Mouse (Mus musculus) G1E-ER4 (cell line): Measurements from ENCODE around the gene Ppp2r2c. TPM values are rescaled to one million over a fixed set of nuclear protein-coding genes. Genes with fewer than 3 reads are reported as not detected.

Experiments used
- GATA1 ChIP-seq: IDR thresholded peaks from one replicate; pipeline ENCODE4 v1.8.0; 2012; ENCODE audit warnings: low read length, inconsistent platforms
- polyA plus RNA-seq: library from polyadenylated mRNA; stranded (reverse); fragments of >175 nt; gene quantifications from 2 replicates; pipeline ENCODE4 v1.2.3, GENCODE M21; 2012

Ppp2r2c gene
- polyA plus RNA-seq, 1 experiment = 0.01 TPM

DNA sequence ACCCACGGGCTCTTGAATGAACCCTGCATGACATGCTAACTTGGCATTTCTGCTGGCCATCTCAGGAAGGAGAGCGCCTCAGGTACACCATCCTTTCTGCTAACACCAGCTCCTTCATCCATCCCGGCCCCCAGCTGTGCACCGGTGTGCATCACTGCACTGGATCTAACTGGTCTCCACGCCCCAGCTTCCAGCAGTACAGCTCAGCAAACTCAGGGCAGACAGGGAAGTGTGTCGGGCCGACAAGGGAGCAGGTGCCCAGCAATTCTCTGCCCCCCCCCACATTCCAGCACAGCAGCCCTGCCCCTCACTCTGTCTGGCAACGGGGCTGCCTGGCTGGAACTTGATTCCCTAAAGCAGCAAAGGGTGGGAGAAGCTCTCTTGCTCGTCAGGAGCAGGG is 109.5 kb downstream of the Ppp2r2c start:
- TF ChIP-seq GATA1 = no peak

DNA sequence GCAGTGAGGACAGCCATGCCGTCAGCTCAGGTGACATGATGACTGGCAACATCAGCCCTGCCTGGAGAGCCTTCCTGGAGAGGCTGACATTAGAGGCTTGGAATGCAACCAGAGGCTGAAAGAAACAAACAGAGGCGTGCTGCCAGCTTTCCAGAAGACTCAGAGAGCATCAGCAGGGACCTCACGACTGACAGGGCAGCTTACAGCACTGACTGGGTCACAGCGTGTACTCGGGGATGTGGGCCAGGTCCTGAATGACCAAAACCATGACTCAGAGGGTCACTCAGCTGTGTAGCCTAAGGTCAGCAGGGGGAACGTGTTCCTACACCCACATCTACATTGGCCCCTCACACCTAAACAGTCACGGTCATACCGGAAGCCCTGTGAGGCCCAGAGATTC is 110.7 kb downstream of the Ppp2r2c start:
- TF ChIP-seq GATA1 = no peak

DNA sequence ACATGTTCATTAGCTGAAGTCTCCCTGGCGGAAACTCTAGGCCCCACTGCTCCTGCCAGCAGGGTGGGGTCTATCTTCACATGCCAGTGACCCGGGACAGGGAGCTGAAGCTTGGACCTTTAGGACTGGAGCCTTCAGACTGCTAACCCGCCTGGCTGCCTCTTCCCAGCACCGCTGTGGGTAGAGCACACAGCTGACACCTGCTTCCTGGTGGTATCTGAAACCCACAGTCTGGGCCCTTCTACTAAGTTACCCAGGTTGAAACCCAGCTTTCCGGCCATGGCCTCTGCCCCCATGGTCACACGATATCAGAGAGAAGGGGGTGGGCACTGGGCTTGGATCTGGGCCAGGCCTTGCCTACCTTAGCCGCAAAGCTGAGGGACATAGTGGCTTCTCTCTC is 111.3 kb downstream of the Ppp2r2c start:
- TF ChIP-seq GATA1 = no peak

DNA sequence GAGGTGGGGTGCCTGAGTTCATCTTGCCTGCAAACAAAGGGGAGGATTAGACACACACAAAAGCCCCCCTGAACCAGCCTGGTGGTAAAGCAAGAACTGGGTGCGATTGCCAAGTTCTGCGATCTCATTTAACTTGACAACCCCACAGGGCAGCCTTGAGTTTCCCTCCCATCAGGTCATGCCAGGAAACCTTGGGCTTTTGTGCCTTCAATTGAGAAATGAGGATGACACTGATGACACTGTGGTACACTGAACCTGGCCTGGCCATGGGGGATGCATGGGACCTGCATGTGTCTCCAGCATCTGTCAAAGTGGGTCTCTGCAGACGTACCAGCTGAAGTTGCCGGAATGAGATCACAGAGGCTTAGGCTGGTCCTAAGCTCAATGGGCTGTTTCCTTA is 114.0 kb downstream of the Ppp2r2c start:
- TF ChIP-seq GATA1 = no peak

DNA sequence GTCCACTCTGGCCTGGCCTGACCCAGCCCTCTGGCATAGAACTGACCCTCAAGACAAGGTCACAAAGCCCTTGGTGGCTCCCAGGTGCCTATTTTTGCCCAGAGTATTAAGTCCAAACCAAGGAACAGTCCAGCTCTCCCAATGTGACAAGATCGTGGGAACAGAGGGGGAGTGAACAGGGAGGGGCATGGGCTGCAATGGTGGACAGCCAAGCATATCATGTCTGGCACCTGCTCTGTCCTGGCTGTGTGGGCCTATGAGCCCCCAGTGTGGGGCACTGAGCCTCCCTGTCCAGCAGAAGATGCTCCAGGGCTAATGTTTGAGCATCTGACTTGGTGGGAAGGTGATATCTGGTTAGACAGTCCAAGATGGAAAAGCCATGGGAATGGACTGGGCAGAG is 118.3 kb downstream of the Ppp2r2c start:
- TF ChIP-seq GATA1 = no peak

DNA sequence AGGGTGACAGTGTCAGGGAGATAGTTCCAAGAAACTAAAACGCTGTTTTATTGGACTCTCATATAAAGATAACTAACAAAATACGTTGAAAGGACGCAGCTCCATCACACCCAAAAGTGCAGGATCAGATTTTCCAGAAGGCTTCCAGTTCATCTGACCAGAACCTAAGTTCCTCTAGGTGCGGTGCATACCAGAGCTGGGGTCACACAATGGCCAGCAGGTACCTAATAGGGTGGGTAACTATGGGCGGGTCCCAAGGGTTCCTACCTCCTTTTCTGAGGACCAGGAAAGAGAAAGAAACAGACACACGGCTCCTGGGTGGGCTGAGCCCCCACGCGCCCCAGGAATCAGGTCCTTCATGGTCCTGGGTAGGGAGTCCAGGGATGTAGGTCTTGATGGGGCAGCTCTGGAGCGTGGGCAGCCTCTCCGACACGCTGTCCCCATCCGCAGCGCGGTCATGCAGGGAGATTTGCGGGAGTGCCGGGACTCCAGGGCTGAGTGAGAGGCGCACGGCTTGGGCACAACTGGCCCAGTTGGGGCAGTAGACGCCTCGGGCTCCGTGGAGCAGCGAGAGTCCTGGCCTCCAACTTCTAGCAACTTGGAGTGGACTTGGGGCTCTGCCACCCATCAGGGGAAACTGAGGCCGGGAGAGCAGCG is 119.9 kb downstream of the Ppp2r2c start:
- TF ChIP-seq GATA1 = no peak

DNA sequence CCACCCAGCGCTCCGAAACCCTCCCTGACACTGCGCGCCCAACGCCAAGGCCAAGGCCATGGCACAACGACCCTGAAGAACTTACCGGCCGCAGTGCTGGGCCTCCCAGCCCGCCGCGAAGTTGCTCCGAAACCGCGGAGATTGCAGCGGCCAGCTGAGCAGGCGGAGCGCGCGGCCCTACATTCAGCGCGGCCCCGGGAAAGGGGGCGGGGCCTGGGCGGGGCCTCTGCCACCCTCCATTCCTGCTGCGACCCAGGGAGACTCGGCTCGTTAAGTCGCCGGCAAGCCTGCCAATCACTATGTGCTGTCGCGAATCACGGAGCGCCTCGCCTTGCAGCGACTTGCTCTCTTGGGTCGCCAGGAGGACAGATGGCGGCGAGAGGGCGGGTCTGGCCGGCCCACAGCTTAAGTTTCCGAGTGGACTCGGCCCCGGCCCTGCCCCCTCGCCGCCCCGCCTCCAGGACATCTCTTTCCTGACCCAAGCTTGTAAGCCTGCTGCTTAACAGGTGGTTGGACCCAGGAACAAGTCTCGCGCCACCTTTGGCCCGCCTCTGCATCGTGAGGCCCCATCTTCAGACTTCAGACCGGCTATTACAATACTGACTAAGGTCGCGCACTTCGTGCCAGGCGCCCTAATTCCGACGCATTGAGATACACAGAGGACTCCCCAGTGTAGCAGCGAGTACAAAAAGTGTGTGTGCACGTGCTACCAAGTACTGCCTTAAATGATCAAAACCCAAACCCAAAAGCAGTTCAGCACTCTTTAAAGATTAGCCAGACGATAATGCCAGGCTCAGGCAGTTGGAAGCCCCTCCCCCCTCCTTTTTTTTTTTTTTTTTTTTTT is 120.7 kb downstream of the Ppp2r2c start, which contains the start of gene Wfs1:
Wfs1 (minus strand) TSS at position 425 of the 844 bp plus-strand sequence.
- TF ChIP-seq GATA1 = no peak

DNA sequence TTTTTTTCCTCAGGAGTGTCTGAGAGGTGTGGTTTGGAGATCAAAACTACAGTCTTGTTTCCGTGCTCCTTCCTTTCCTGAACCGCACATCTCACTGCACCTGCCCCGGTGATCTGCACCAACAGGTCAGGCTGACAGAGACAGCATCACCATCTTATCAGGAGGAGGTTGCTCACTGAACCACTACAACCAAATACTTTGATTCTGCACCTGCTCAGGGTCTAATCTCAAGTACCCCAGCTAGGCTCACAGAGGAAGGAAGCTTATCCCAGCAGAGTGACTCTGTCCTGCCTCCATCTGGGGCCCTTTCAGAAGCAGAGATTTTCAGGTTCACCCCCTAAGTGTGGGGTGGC is 121.3 kb downstream of the Ppp2r2c start:
- TF ChIP-seq GATA1 = no peak

DNA sequence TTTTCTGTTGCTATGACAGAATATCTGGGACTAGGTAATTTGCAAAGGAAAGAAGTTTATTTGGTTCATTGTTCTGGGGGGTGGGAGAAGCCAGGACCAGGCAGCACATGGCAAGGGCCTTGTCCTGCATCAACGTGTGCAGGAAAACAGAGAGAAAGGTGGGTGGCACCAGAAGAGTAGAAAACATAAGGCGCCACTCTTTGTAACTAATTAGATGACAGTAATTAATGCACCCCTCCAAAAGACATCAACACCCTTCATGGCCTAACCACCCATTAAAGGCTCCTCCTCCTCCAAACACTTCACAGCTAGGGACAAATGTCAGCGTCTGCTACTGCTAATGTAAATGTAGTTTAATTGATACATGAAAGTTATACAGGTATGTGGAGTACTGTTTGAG is 121.9 kb downstream of the Ppp2r2c start:
- TF ChIP-seq GATA1 = no peak

DNA sequence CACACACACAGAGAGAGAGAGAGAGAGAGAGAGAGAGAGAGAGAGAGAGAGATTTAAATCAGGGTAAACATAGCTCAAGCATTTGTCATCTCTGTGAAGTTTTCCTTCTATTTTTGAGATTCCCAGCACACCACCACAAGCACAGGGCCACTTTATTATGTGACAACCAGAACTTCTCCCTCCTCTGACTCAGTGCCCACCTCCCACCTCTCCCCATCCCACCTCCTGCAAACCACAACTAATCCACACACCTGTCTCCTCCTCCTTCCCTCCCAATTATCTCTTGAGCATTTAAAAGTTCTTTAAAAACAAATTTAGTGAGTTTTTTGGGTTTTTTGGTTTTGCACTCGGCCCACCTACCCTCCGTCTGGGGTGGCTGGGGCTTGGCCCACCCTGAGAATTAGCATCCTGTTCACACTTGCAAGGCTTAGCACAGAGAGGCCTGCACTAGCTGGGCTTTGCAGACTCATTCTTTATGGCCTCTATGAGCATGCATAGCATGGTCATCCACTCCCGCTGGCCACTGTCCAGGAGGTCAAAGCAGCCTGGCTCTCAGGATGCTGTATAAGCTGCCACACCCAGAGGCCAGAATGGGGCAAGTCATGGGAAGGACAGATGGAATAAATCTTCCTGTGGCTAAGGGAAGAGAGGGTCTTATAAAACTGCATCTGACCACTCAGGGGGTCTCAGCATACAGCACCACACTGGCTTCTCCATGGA is 122.5 kb downstream of the Ppp2r2c start:
- TF ChIP-seq GATA1 = no peak

DNA sequence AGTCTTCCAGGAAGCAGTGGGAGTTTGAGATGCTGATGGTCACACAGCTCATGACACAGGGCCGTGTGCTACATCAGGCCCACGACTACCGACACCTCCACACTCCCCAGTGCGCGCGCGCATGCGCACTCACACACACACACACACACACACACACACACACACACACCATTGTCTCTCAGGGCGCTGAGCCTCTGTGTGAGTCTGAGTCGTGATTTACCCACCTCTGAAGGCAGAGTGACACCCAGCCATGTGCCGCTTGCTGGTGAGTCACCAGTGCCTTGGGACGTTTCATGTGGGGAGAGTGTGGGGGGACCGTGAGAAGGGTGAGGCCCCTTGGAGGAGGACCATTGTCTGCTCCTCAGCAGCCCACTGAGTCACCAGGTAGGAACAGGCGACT is 128.1 kb downstream of the Ppp2r2c start:
- TF ChIP-seq GATA1 = no peak

DNA sequence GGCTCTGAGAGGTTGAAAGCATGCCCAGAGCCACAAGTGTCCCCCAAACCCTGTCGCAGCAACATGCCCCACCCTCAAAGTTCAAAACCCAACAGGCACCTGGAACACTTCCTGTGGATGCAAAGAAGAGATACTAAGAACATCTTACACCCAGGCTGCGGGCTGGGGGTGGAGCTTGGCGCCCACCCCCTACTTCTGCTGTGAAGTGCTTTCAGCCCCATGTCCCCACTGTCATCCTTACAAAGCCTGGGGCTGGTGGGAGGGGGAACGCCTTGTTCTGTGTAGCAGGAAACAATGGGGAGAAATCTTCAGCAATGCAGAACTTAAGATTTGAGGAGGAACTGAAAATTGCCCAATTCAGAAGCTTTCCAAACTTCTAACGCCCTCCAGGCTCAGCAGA is 129.7 kb downstream of the Ppp2r2c start:
- no peak for TF ChIP-seq GATA1

DNA sequence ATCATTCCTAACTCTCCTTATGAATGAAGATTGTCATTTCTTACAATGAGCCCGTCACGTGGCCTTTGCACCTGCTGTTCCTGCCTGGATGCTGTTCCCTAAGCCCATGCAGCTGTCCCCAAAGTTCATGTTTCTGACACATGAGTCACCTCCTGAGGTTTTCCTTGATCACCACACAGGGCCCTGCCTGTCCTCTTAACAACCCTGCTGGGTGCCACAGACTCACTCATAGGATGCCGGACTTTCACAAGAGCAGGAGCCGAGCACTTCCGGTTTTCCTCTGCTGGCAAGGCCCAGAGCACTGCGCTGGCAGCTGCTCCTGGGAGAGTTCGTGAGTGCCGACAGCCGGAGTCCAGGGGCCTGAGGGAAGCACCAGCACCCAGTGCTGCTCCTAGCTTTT is 132.7 kb downstream of the Ppp2r2c start:
- TF ChIP-seq GATA1 = no peak

DNA sequence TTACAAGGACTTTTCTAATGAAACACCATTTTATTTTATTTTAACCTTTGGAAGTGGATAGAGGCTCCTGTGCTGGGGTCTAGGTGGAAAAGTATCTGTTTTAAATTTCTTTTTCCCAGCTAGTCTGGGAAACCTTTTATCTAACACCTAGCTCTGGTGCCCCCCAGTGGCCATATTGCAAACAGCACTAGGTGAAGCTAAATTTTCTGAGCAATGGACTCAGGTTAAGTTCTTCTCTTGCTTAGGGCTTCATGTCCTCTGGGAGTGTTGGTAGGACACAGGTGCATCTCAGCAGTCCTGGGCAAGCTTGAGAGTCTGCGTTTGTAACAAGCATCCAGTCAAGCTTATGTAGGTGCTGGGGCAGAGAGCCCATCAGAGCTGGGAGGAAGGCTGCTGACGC is 133.7 kb downstream of the Ppp2r2c start:
- no peak for TF ChIP-seq GATA1

Other genes with a start within 250 kb of the Ppp2r2c start
- 4.1 and 5.3 TPM in 2 replicates for gene D5Ertd579e, start 172.5 kb upstream of the Ppp2r2c start, polyA plus RNA-seq
- gene Bloc1s4, start 119.9 kb upstream of the Ppp2r2c start, polyA plus RNA-seq = 20.3 and 28.0 TPM in 2 replicates
- gene Mrfap1, start 71.7 kb upstream of the Ppp2r2c start, polyA plus RNA-seq = 155 and 208 TPM in 2 replicates
- 36.9 and 39.6 TPM in 2 replicates for gene Man2b2, start 37.9 kb upstream of the Ppp2r2c start, polyA plus RNA-seq
- not detected in 2 replicates for gene Wfs1, start 120.7 kb downstream of the Ppp2r2c start, polyA plus RNA-seq
- gene Gm1043, start 216.9 kb downstream of the Ppp2r2c start, polyA plus RNA-seq = not detected in 2 replicates